Mouse (Mus musculus): ENCODE data around the gene Tubb2a. TPM values are rescaled to one million over a fixed set of nuclear protein-coding genes. Genes with fewer than 3 reads are reported as not detected.

Gene Tubb2a
- polyA plus RNA-seq, 2 experiments from 2014 or later, result 17.8 to 20.1 TPM

- no peak for ATAC-seq
Measured at GRCm38 (mm10) chr13:34047526-34047925, 30.3 kb downstream of the Tubb2a start.

- ATAC-seq, result peak; percentile 100
Measured at GRCm38 (mm10) chr13:34046421-34047012, 31.3 kb downstream of the Tubb2a start.

GRCm38 (mm10) chr13:34045511-34046249 lies 32.1 kb downstream of the Tubb2a start:
- ATAC-seq, result no peak

- ATAC-seq, result no peak
Measured at GRCm38 (mm10) chr13:34043716-34044393, 34.0 kb downstream of the Tubb2a start.

- ATAC-seq, result no peak
Measured at GRCm38 (mm10) chr13:34040091-34040490, 37.7 kb downstream of the Tubb2a start.

- ATAC-seq, result no peak
Measured at GRCm38 (mm10) chr13:34038901-34039341, 38.9 kb downstream of the Tubb2a start.

GRCm38 (mm10) chr13:34038056-34038432 lies 39.8 kb downstream of the Tubb2a start:
- peak; percentile 7 for ATAC-seq

GRCm38 (mm10) chr13:34037172-34038055 lies 40.4 kb downstream of the Tubb2a start, which contains the start of gene Bphl:
Gene Bphl, plus strand, starts transcription at chr13:34037597.
- peak; percentile 99 for ATAC-seq

GRCm38 (mm10) chr13:34036726-34037125 lies 41.1 kb downstream of the Tubb2a start:
- ATAC-seq, result no peak

- no peak for ATAC-seq
Measured at GRCm38 (mm10) chr13:34035424-34035823, 42.4 kb downstream of the Tubb2a start.

GRCm38 (mm10) chr13:34032041-34032440 lies 45.8 kb downstream of the Tubb2a start:
- no peak for ATAC-seq

Other genes with a start within 250 kb of the Tubb2a start
- not detected for gene Serpinb6e, start 234.6 kb downstream of the Tubb2a start, polyA plus RNA-seq (2017; shearing (Covaris generic))
- under 1 TPM in 1 of 2 experiments, not detected in 1; 0.48 TPM for gene Serpinb6c, start 172.3 kb downstream of the Tubb2a start, polyA plus RNA-seq (2017; shearing (Covaris generic))
- gene Nqo2, start 113.3 kb downstream of the Tubb2a start, polyA plus RNA-seq (2017; shearing (Covaris generic)), result 1 to 10 TPM; 6.9 to 9.8 TPM
- gene Ripk1, start 75.6 kb downstream of the Tubb2a start, polyA plus RNA-seq (2017; shearing (Covaris generic)), result 10 to 100 TPM; 10.4 to 18.0 TPM
- gene Serpinb6a, start 75.2 kb downstream of the Tubb2a start, polyA plus RNA-seq (2017; shearing (Covaris generic)), result 10 to 100 TPM; 30.8 to 36.8 TPM
- 10 to 100 TPM; 29.9 to 36.0 TPM for gene Bphl, start 40.4 kb downstream of the Tubb2a start, polyA plus RNA-seq (2017; shearing (Covaris generic))
- under 1 TPM; 0.59 to 0.72 TPM for gene Tubb2b, start 52.5 kb upstream of the Tubb2a start, polyA plus RNA-seq (2017; shearing (Covaris generic))
- 10 to 100 TPM; 36.0 to 41.4 TPM for gene Psmg4, start 85.0 kb upstream of the Tubb2a start, polyA plus RNA-seq (2017; shearing (Covaris generic))